Mouse (Mus musculus) liver, adult 2 months (tissue): ENCODE data around the gene E330034G19Rik.

Source experiments
- CTCF ChIP-seq: fragments of 200-500 bp; IDR thresholded peaks from 2 replicates; pipeline ENCODE4 v1.5.1; 2011; ENCODE audit warnings: low read depth, low read length, control low read depth
- POLR2A ChIP-seq: fragments of 200-500 bp; IDR thresholded peaks from 2 replicates; pipeline ENCODE4 v1.6.1; 2011; ENCODE audit warnings: low read length, control low read depth; ENCODE audit not compliant: insufficient read depth; ENCODE audit errors: extremely low read depth

GRCm38 (mm10) chr14:24262382-24262781 lies 30.6 kb upstream of the E330034G19Rik start:
- TF ChIP-seq CTCF = no peak
- TF ChIP-seq POLR2A = no peak
